Mouse (Mus musculus) G1E (cell line): Measurements from ENCODE around the gene Eif2b2.

Source experiments
- CTCF ChIP-seq: IDR thresholded peaks from 2 replicates; pipeline ENCODE4 v1.5.1; 2012; ENCODE audit warnings: low read depth, low read length, inconsistent platforms, mixed read lengths
- GATA1 ChIP-seq: IDR thresholded peaks from 2 replicates; pipeline ENCODE4 v1.6.1; 2012; ENCODE audit warnings: borderline replicate concordance, low read length, inconsistent platforms, mixed read lengths
- GATA2 ChIP-seq: IDR thresholded peaks from 2 replicates; pipeline ENCODE4 v1.6.1; 2012; ENCODE audit warnings: low read depth, low read length, inconsistent platforms, borderline replicate concordance
- POLR2AphosphoS5 ChIP-seq: IDR thresholded peaks from 2 replicates; pipeline ENCODE4 v1.6.1; 2012; ENCODE audit warnings: low read depth, low read length, inconsistent platforms; ENCODE audit not compliant: insufficient replicate concordance
- TAL1 ChIP-seq: conservative IDR thresholded peaks from 2 replicates; pipeline ENCODE4 v1.6.1; 2012; ENCODE audit warnings: low read depth, low read length, inconsistent platforms, mixed read lengths

- TF ChIP-seq CTCF (no peak), TAL1 (no peak), GATA2 (no peak), GATA1 (no peak), POLR2AphosphoS5 (no peak)
Observed at GRCm38 (mm10) chr12:85170284-85170947, 48.9 kb upstream of the Eif2b2 start.
